Mouse (Mus musculus) heart, embryonic 15.5 days (tissue): ENCODE measurements around the gene Pramef20. TPM values are rescaled to one million over a fixed set of nuclear protein-coding genes. Genes with fewer than 3 reads are reported as not detected.

Experiments used
- polyA plus RNA-seq: library from polyadenylated mRNA; unstranded; fragments of >200 nt; fragmentation: Nextera tagmentation; extraction: Ambion mirVana; gene quantifications from 2 replicates; pipeline ENCODE4 v1.2.1, GENCODE M21; 2015

Gene Pramef20
- polyA plus RNA-seq, 1 experiment from 2014 or later, result not detected

Other genes with a start within 250 kb of the Pramef20 start
- not detected in 2 replicates for gene Oog3, start 215.3 kb downstream of the Pramef20 start, polyA plus RNA-seq
- gene Oog2, start 187.2 kb downstream of the Pramef20 start, polyA plus RNA-seq, result not detected in 2 replicates
- gene C87977, start 164.6 kb downstream of the Pramef20 start, polyA plus RNA-seq, result not detected in 2 replicates
- not detected in 2 replicates for gene Pramel5, start 97.4 kb downstream of the Pramef20 start, polyA plus RNA-seq
- gene Gm13128, start 47.7 kb downstream of the Pramef20 start, polyA plus RNA-seq, result not detected in 2 replicates
- not detected in 2 replicates for gene Gm13119, start 20.0 kb downstream of the Pramef20 start, polyA plus RNA-seq
- 0.16 TPM in 1 of 2 replicates, not detected in the other for gene Pramef12, start 30.5 kb upstream of the Pramef20 start, polyA plus RNA-seq
- gene 1700012P22Rik, start 60.8 kb upstream of the Pramef20 start, polyA plus RNA-seq, result not detected in 2 replicates
- gene Gm9944, start 75.4 kb upstream of the Pramef20 start, polyA plus RNA-seq, result not detected in 2 replicates
- not detected in 2 replicates for gene Aadacl3, start 85.8 kb upstream of the Pramef20 start, polyA plus RNA-seq
- gene 9430007A20Rik, start 141.9 kb upstream of the Pramef20 start, polyA plus RNA-seq, result not detected in 2 replicates
- gene Gm13124, start 187.2 kb upstream of the Pramef20 start, polyA plus RNA-seq, result not detected in 2 replicates
- gene Aadacl4, start 235.8 kb upstream of the Pramef20 start, polyA plus RNA-seq, result not detected in 2 replicates